Mouse (Mus musculus) liver, embryonic 14.5 days (tissue): Measurements from ENCODE around the gene Cfap97d2.

Experiments used
- CTCF ChIP-seq: IDR thresholded peaks from 2 replicates; pipeline ENCODE4 v1.5.1; 2016; ENCODE audit warnings: antibody characterized with exemption, low read depth, control low read depth
- EP300 ChIP-seq: IDR thresholded peaks from 2 replicates; pipeline ENCODE4 v1.6.1; 2016; ENCODE audit warnings: antibody characterized with exemption, low read depth

- TF ChIP-seq EP300: no peak
- no peak for TF ChIP-seq CTCF
These were observed 1.4 kb upstream of the Cfap97d2 start for GRCm38 (mm10) chr8:13704301-13704700.
